Comparison of ENCODE assay signal across 21 mouse cellular contexts in the genomic region with DNA sequence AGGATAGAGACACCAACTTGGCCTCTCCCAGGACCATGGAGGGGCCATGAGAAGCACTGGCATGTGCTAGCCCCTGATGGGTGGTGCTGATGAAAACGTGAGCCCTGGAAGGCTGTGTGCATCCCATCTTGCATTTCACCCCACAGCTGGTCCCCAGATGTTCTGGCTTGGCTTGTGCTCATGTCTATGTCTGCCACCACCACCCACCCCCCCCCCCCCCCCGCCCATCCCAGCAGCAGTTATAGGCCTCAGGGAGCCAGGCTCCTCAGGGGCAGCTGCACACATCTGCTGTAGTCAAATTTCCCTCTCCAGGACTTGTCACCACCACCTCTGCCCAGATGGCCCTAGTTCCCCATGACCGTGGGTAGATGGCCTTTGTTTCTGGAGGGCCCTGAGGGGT. TPM values are rescaled to one million over a fixed set of nuclear protein-coding genes. Genes with fewer than 3 reads are reported as not detected.
DNase-seq lines count a peak whose midpoint lies in the region; ATAC-seq and TF ChIP-seq lines count a peak whose summit lies in the region.
"Had no signal": no experiment of that assay in that cellular context is flagged by ENCODE, and none has a peak within 500 bp of the region (broad histone marks: within the 10 kb centered on the region; RNA-seq: fewer than 3 reads in every experiment).

No protein-coding gene starts in this region.

- H3K27ac ChIP-seq in lung, embryonic 15.5 days = 0 out of 2 replicates have a peak overlapping the region, but pooled peaks have one; percentile 6
- no peak overlapping the region for H3K27ac ChIP-seq in embryonic facial prominence, embryonic 14.5 days (replicated peaks; ENCODE audit: low read depth, low read length)
- H3K27ac ChIP-seq in limb, embryonic 14.5 days (replicated peaks; ENCODE audit: low read depth, low read length) = peak overlapping the region; percentile 39; the same call in 1 of the 2 replicates
- H3K27ac ChIP-seq: forebrain, embryonic 13.5 days; midbrain, embryonic 12.5 days had no signal

- H3K4me3 ChIP-seq in lung, embryonic 15.5 days = no peak overlapping the region
- H3K4me3 ChIP-seq in embryonic facial prominence, embryonic 14.5 days (ENCODE audit: low read depth, low read length) = no peak overlapping the region
- H3K4me3 ChIP-seq in limb, embryonic 14.5 days (replicated peaks; ENCODE audit: low read length) = no peak overlapping the region
- H3K4me3 ChIP-seq: forebrain, embryonic 13.5 days; heart, embryonic 12.5 days; midbrain, embryonic 12.5 days had no signal

- H3K9ac ChIP-seq in lung, embryonic 15.5 days = no peak overlapping the region
- H3K9ac ChIP-seq in embryonic facial prominence, embryonic 14.5 days (ENCODE audit: low read depth, low read length) = no peak overlapping the region
- no peak overlapping the region for H3K9ac ChIP-seq in limb, embryonic 14.5 days (ENCODE audit: low read depth, low read length, severe bottlenecking)
- H3K9ac ChIP-seq: forebrain, embryonic 13.5 days; heart, embryonic 12.5 days; liver, postnatal 0 days; midbrain, embryonic 12.5 days had no signal

- WGBS in lung, embryonic 15.5 days = 26% methylated on average over 3 of the region's 3 CpGs
- WGBS in embryonic facial prominence, embryonic 14.5 days = 15% methylated on average over 2 of the region's 3 CpGs
- WGBS in limb, embryonic 14.5 days = 24% methylated on average over 2 of the region's 3 CpGs

- no peak for DNase-seq in lung, postnatal 25 days (ENCODE audit: low spot score)
- peak; percentile 68 for DNase-seq in embryonic facial prominence, embryonic 14.5 days (ENCODE audit: low spot score)
- peak; percentile 59 for DNase-seq in limb, embryonic 14.5 days (ENCODE audit: low spot score)
- DNase-seq in mesoderm, embryonic 11.5 days (ENCODE audit: low read depth, low spot score) = peak; percentile 53
- DNase-seq in spleen, postnatal 14 days (ENCODE audit: low spot score in 2 of 2) = no peak
- DNase-seq in left cerebral cortex, adult 18-20 months (ENCODE audit: low spot score in 2 of 2) = no peak
- DNase-seq: cerebellum, adult 9-11 months; gastrocnemius, postnatal 36 days; kidney, adult 8-10 months; liver; liver, postnatal 0 days; thymus, postnatal 14 days had no signal

- no peaks in the 10 kb centered on the region for H3K9me3 ChIP-seq in lung, embryonic 15.5 days
- H3K9me3 ChIP-seq in embryonic facial prominence, embryonic 14.5 days (ENCODE audit: control insufficient read depth, low read length) = no peaks in the 10 kb centered on the region
- H3K9me3 ChIP-seq in limb, embryonic 14.5 days (ENCODE audit: control insufficient read depth, low read length) = no peaks in the 10 kb centered on the region
- H3K9me3 ChIP-seq: forebrain, embryonic 13.5 days; heart, embryonic 12.5 days; midbrain, embryonic 12.5 days had no signal

- no peak for TF ChIP-seq POLR2A in limb, embryonic 14.5 days (IDR thresholded peaks at IDR 0.05; ENCODE audit: borderline replicate concordance, extremely low read depth, insufficient read depth, insufficient read length)

- H3K36me3 ChIP-seq in lung, embryonic 15.5 days = peaks cover 73% of the 10 kb centered on the region
- peaks cover 88% of the 10 kb centered on the region for H3K36me3 ChIP-seq in embryonic facial prominence, embryonic 14.5 days (ENCODE audit: control insufficient read depth, insufficient read depth, low read length)
- peaks cover 88% of the 10 kb centered on the region for H3K36me3 ChIP-seq in limb, embryonic 14.5 days (ENCODE audit: control insufficient read depth, insufficient read depth, low read length)

- no peaks in the 10 kb centered on the region for H3K4me1 ChIP-seq in lung, embryonic 15.5 days
- H3K4me1 ChIP-seq in embryonic facial prominence, embryonic 14.5 days (ENCODE audit: control insufficient read depth, insufficient read depth, low read length) = no peaks in the 10 kb centered on the region
- H3K4me1 ChIP-seq in limb, embryonic 14.5 days (ENCODE audit: control insufficient read depth, insufficient read depth, low read length) = no peaks in the 10 kb centered on the region
- H3K4me1 ChIP-seq: forebrain, embryonic 13.5 days; heart, embryonic 12.5 days; midbrain, embryonic 12.5 days had no signal

- peak; percentile 76 for ATAC-seq in lung, embryonic 15.5 days (ENCODE audit: borderline replicate concordance, extremely low read depth, low FRiP score, low TSS enrichment)
- peak; percentile 32; the same call in 1 of the 2 replicates for ATAC-seq in embryonic facial prominence, embryonic 14.5 days (ENCODE audit: low read depth)
- peak; percentile 66; the same call in 1 of the 2 replicates for ATAC-seq in limb, embryonic 14.5 days (ENCODE audit: low FRiP score, low read depth)
- ATAC-seq: forebrain, embryonic 13.5 days; inflammation-experienced regulatory T-cells, adult 6 months; liver, postnatal 0 days had no signal

- H3K4me2 ChIP-seq in lung, embryonic 15.5 days = no peak overlapping the region
- H3K4me2 ChIP-seq in embryonic facial prominence, embryonic 14.5 days (ENCODE audit: low read depth, low read length) = no peak overlapping the region
- no peak overlapping the region for H3K4me2 ChIP-seq in limb, embryonic 14.5 days (replicated peaks; ENCODE audit: low read depth, low read length, severe bottlenecking)
- H3K4me2 ChIP-seq: forebrain, embryonic 13.5 days; heart, embryonic 12.5 days; midbrain, embryonic 12.5 days had no signal

- H3K27me3 ChIP-seq in lung, embryonic 15.5 days = no peaks in the 10 kb centered on the region
- H3K27me3 ChIP-seq in embryonic facial prominence, embryonic 14.5 days (replicated peaks; ENCODE audit: control insufficient read depth, insufficient read depth, low read length) = no peaks in the 10 kb centered on the region
- H3K27me3 ChIP-seq in limb, embryonic 14.5 days (ENCODE audit: control insufficient read depth, insufficient read depth, low read length) = no peaks in the 10 kb centered on the region
- H3K27me3 ChIP-seq: forebrain, embryonic 13.5 days; heart, embryonic 12.5 days; midbrain, embryonic 12.5 days had no signal

RNA-seq across cellular contexts. Expression of a gene that starts 6.7 kb away (rescaled TPM):
- polyA plus RNA-seq in lung, embryonic 15.5 days (2015; fragmentation: Nextera tagmentation; extraction: Ambion mirVana) = 1.9 TPM in 1 of 2 replicates, not detected in the other
- not detected in 2 replicates for polyA plus RNA-seq in embryonic facial prominence, embryonic 14.5 days (2014; fragmentation: Nextera tagmentation; extraction: Ambion mirVana)
- polyA plus RNA-seq in limb, embryonic 14.5 days (2012; rRNA removed) = 0.06 and 0.12 TPM in 2 replicates
- polyA plus RNA-seq in limb, embryonic 14.5 days (2014; fragmentation: Nextera tagmentation; extraction: Ambion mirVana) = not detected in 2 replicates
- total RNA-seq in left cerebral cortex, adult 18-20 months (2021) = not detected
- total RNA-seq: ES-E14; gastrocnemius, postnatal 36 days; hematopoietic stem cell, adult 5-6 weeks; layer of hippocampus, postnatal 25 days had no signal
- polyA plus RNA-seq: forebrain, embryonic 13.5 days; heart, embryonic 12.5 days; inflammation-experienced regulatory T-cells, adult 6 months; liver, postnatal 0 days; midbrain, embryonic 12.5 days; neural tube, embryonic 14.5 days had no signal

RNA-seq across cellular contexts. Expression of a gene that starts 13.6 kb away (rescaled TPM):
- 45.3 and 46.7 TPM in 2 replicates for polyA plus RNA-seq in lung, embryonic 15.5 days (2015; fragmentation: Nextera tagmentation; extraction: Ambion mirVana)
- polyA plus RNA-seq in embryonic facial prominence, embryonic 14.5 days (2014; fragmentation: Nextera tagmentation; extraction: Ambion mirVana) = 23.7 and 27.9 TPM in 2 replicates
- 52.4 and 52.6 TPM in 2 replicates for polyA plus RNA-seq in limb, embryonic 14.5 days (2012; rRNA removed)
- 29.7 and 31.1 TPM in 2 replicates for polyA plus RNA-seq in limb, embryonic 14.5 days (2014; fragmentation: Nextera tagmentation; extraction: Ambion mirVana)
- total RNA-seq in left cerebral cortex, adult 18-20 months (2021) = 10 to 100 TPM; 19.1 to 19.4 TPM

RNA-seq across cellular contexts. Expression of a gene that starts 51.9 kb away (rescaled TPM):
- polyA plus RNA-seq in lung, embryonic 15.5 days (2015; fragmentation: Nextera tagmentation; extraction: Ambion mirVana) = 0.49 and 1.0 TPM in 2 replicates
- 0.13 and 0.55 TPM in 2 replicates for polyA plus RNA-seq in embryonic facial prominence, embryonic 14.5 days (2014; fragmentation: Nextera tagmentation; extraction: Ambion mirVana)
- polyA plus RNA-seq in limb, embryonic 14.5 days (2012; rRNA removed) = 0.33 and 0.51 TPM in 2 replicates
- 0.29 and 0.32 TPM in 2 replicates for polyA plus RNA-seq in limb, embryonic 14.5 days (2014; fragmentation: Nextera tagmentation; extraction: Ambion mirVana)
- not detected for total RNA-seq in left cerebral cortex, adult 18-20 months (2021)
- total RNA-seq: ES-E14; gastrocnemius, postnatal 36 days; layer of hippocampus, postnatal 25 days had no signal
- polyA plus RNA-seq: inflammation-experienced regulatory T-cells, adult 6 months; neural tube, embryonic 14.5 days had no signal

RNA-seq across cellular contexts. Expression of a gene that starts 57.0 kb away (rescaled TPM):
- polyA plus RNA-seq in lung, embryonic 15.5 days (2015; fragmentation: Nextera tagmentation; extraction: Ambion mirVana) = 30.9 and 31.7 TPM in 2 replicates
- polyA plus RNA-seq in embryonic facial prominence, embryonic 14.5 days (2014; fragmentation: Nextera tagmentation; extraction: Ambion mirVana) = 59.3 and 67.5 TPM in 2 replicates
- polyA plus RNA-seq in limb, embryonic 14.5 days (2012; rRNA removed) = 86.6 and 108 TPM in 2 replicates
- polyA plus RNA-seq in limb, embryonic 14.5 days (2014; fragmentation: Nextera tagmentation; extraction: Ambion mirVana) = 61.6 and 63.1 TPM in 2 replicates
- 10 to 100 TPM; 78.2 to 87.4 TPM for total RNA-seq in left cerebral cortex, adult 18-20 months (2021)

Comparison
In these comparisons a context has a peak if more than half of its experiments do, and no peak if none do; other contexts are left out.
1. DNase-seq: peak in embryonic facial prominence, embryonic 14.5 days (single experiment), limb, embryonic 14.5 days (single experiment) and mesoderm, embryonic 11.5 days (single experiment); none in lung, postnatal 25 days (single experiment), spleen, postnatal 14 days (0 of 2) and left cerebral cortex, adult 18-20 months (0 of 2).
2. Peak in every context shown above with its lines, with median percentiles within 50 percentile points of each other: ATAC-seq.